Mouse (Mus musculus) embryonic facial prominence, embryonic 12.5 days (tissue): ENCODE results near the gene March2. TPM values are rescaled to one million over a fixed set of nuclear protein-coding genes. Genes with fewer than 3 reads are reported as not detected.
A peak's percentile ranks its signal among the peaks of the same experiment; 100 is the strongest.

Experiments
- ATAC-seq: fragments of 200-750 bp; cut with Nextera tagmentation; 2 replicates; pipeline ENCODE4 v1.8.0; 2017; ENCODE audit not compliant: insufficient number of reproducible peaks, insufficient read depth, low FRiP score, low TSS enrichment
- H3K27ac ChIP-seq: fragments of 300-500 bp; sonication (generic); 2 replicates; pipeline ENCODE4 v1.5.1; 2016; ENCODE audit warnings: mild to moderate bottlenecking
- H3K27me3 ChIP-seq: fragments of 300-500 bp; sonication (generic); 2 replicates; pipeline ENCODE4 v1.6.1; 2016; ENCODE audit warnings: mild to moderate bottlenecking, moderate library complexity
- H3K36me3 ChIP-seq: fragments of 300-500 bp; sonication (generic); 2 replicates; pipeline ENCODE4 v1.6.1; 2016; ENCODE audit warnings: mild to moderate bottlenecking
- H3K4me1 ChIP-seq: fragments of 300-500 bp; sonication (generic); 2 replicates; pipeline ENCODE4 v1.6.1; 2016
- H3K4me2 ChIP-seq: fragments of 300-500 bp; sonication (generic); replicated peaks from 2 replicates; pipeline ENCODE4 v1.6.1; 2016; ENCODE audit warnings: mild to moderate bottlenecking, moderate library complexity
- H3K4me3 ChIP-seq: fragments of 300-500 bp; sonication (generic); 2 replicates; pipeline ENCODE4 v1.5.1; 2016; ENCODE audit warnings: mild to moderate bottlenecking
- H3K9ac ChIP-seq: fragments of 300-500 bp; sonication (generic); 2 replicates; pipeline ENCODE4 v1.6.1; 2016; ENCODE audit warnings: mild to moderate bottlenecking, moderate library complexity
- H3K9me3 ChIP-seq: fragments of 300-500 bp; sonication (generic); 2 replicates; pipeline ENCODE4 v1.6.1; 2016; ENCODE audit warnings: mild to moderate bottlenecking, moderate library complexity
- WGBS: fragments of 180-500 bp; shearing (Covaris S2); methylation state at CpG from one replicate; pipeline ENCODE4 v1.1.7; 2016; 5-methylcytosine and 5-hydroxymethylcytosine counted together
- polyA plus RNA-seq: library from polyadenylated mRNA; unstranded; fragments of >200 nt; fragmentation: Nextera tagmentation; extraction: Ambion mirVana; gene quantifications from 2 replicates; pipeline ENCODE4 v1.2.1, GENCODE M21; 2016

March2 gene
- polyA plus RNA-seq, 1 experiment from 2014 or later, result 47.1 TPM

DNA sequence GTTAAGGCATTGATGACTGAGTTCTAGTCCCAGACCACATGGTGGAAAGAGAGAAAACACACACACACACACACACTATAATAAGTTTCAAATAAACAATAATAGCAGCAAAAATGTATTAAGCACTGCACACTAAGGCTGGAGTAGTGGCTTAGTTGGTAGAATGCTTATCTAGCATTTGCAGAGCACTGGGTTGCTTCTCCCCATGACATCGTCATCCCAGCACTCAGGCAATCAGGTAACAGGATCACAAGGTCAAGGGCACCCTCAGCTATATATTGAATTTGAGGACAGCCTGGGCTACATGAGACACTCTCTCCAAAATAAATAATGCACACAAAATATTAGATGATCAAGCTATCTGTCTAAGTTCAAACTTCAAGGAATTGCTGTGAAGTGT, 3.7 kb downstream of the March2 start:
- Histone ChIP-seq H3K36me3 (no peaks in the 10 kb centered on the region), H3K27me3 (no peaks in the 10 kb centered on the region), H3K9ac (no peak overlapping the region), H3K4me3 (no peak overlapping the region), H3K4me1 (0 out of 2 replicates have a peak, but pooled peaks cover 5% of the 10 kb centered on the region), H3K9me3 (no peaks in the 10 kb centered on the region), H3K27ac (no peak overlapping the region), H3K4me2 (no peak overlapping the region)
- no peak for ATAC-seq
- 94% methylated on average over 1 of the region's 1 CpGs for WGBS

DNA sequence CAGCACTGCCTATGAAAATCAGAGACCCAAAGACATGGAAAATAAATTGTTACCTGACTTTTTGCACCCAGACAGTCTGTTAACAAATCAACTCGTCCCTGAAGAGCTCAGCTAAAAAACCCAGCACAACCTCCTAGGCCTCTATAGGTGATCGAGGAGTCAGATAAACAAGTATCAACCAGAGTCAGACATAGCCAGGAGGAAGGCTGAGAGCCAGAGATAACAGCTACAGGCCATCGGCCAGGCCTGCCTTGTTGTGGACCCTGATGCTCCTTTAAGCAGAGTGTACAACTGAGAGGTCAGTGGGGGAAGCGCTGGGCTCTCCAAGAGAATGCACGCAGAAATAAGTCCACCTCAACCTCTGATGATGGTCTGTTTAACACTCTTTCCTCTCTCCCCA, 5.2 kb downstream of the March2 start:
- no peak overlapping the region for H3K4me2 ChIP-seq
- WGBS, result 84% methylated on average over 5 of the region's 5 CpGs
- no peak overlapping the region for H3K27ac ChIP-seq
- H3K9me3 ChIP-seq, result no peaks in the 10 kb centered on the region
- H3K4me3 ChIP-seq, result no peak overlapping the region
- H3K27me3 ChIP-seq, result no peaks in the 10 kb centered on the region
- H3K36me3 ChIP-seq, result peaks cover 8% of the 10 kb centered on the region
- no peak overlapping the region for H3K9ac ChIP-seq
- no peak for ATAC-seq
- 0 out of 2 replicates have a peak, but pooled peaks cover 5% of the 10 kb centered on the region for H3K4me1 ChIP-seq

DNA sequence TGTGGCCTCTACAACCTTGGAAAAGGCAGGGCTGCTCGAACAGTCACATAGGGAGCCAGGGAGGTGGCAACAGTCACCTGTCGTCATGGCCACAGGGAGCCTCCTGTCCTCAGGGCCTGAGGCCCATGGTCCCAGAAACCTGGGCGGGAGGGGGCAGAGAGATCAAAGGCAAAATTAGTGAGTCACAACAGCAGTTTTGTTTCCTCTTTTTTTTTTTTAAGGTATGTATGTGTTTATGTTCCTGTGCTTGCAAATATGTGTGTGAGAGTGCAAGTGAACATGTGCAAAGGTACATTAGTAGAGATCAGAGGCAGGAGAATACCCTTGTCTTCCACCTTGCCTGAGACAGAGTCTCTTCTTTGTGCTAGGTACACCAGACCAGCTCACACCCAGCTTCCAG, 8.6 kb downstream of the March2 start:
- no peak for ATAC-seq
- Histone ChIP-seq H3K9ac (no peak overlapping the region), H3K27me3 (no peaks in the 10 kb centered on the region), H3K4me1 (no peaks in the 10 kb centered on the region), H3K36me3 (peaks cover 17% of the 10 kb centered on the region), H3K4me2 (no peak overlapping the region), H3K27ac (no peak overlapping the region), H3K9me3 (no peaks in the 10 kb centered on the region), H3K4me3 (no peak overlapping the region)
- 65% methylated on average over 3 of the region's 3 CpGs for WGBS

- Histone ChIP-seq H3K27me3 (no peaks in the 10 kb centered on the region), H3K9me3 (no peaks in the 10 kb centered on the region), H3K27ac (no peak overlapping the region), H3K4me2 (no peak overlapping the region), H3K36me3 (peaks cover 25% of the 10 kb centered on the region; the same call in 1 of the 2 replicates), H3K9ac (no peak overlapping the region), H3K4me3 (no peak overlapping the region), H3K4me1 (no peaks in the 10 kb centered on the region)
- 91% methylated on average over 9 of the region's 9 CpGs for WGBS
- no peak for ATAC-seq
Measured at GRCm38 (mm10) chr17:33703091-33703490, 15.4 kb downstream of the March2 start.

DNA sequence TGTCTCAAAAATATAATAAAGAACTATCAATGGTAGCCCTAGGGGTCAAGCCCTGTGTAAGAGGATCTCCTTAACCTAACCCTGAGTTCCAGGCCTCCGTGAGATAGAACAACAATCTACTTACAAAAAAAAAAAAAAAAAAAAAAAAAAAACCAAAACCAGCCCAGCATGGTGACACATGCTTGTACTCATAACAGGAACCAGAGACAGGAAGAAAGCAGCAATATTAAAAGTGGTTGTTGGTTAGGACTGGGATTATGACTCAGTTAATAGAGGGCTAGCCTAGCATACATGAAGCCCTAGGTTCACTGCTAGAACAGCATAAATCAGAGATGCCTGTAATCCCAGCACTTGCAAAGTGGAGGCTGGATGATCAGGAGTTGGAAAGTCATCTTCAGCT, 16.3 kb downstream of the March2 start:
- no peak for ATAC-seq
- H3K36me3 ChIP-seq, result peaks cover 32% of the 10 kb centered on the region; the same call in 1 of the 2 replicates
- no peaks in the 10 kb centered on the region for H3K4me1 ChIP-seq
- WGBS, result 52% methylated on average over 1 of the region's 1 CpGs
- no peak overlapping the region for H3K9ac ChIP-seq
- no peak overlapping the region for H3K27ac ChIP-seq
- H3K9me3 ChIP-seq, result no peaks in the 10 kb centered on the region
- H3K27me3 ChIP-seq, result no peaks in the 10 kb centered on the region
- H3K4me3 ChIP-seq, result no peak overlapping the region
- H3K4me2 ChIP-seq, result no peak overlapping the region

DNA sequence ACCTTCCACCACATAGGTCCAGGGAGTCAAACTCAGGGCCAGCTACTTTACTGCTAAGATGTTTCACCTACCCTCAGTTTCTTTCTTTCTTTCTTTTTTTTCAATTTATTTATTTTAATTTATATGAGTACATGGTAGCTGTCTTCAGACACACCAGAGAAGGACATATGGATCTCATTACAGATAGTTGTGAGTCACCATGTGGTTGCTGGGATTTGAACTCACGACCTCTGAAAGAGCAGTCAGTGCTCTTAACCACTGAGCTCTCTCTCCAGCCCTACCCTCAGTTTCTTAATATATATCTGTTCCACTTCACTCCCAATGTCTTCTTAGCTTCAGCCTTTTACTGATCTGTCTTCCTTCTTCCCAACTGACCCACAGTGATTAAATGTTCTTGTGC, 23.0 kb downstream of the March2 start:
- H3K4me3 ChIP-seq, result no peak overlapping the region
- H3K4me1 ChIP-seq, result no peaks in the 10 kb centered on the region
- no peak overlapping the region for H3K27ac ChIP-seq
- H3K27me3 ChIP-seq, result no peaks in the 10 kb centered on the region
- ATAC-seq, result no peak
- H3K4me2 ChIP-seq, result no peak overlapping the region
- H3K9ac ChIP-seq, result no peak overlapping the region
- no peaks in the 10 kb centered on the region for H3K9me3 ChIP-seq
- 66% methylated on average over 1 of the region's 1 CpGs for WGBS
- H3K36me3 ChIP-seq, result peaks cover 40% of the 10 kb centered on the region

- WGBS, result 93% methylated on average over 1 of the region's 1 CpGs
- H3K4me2 ChIP-seq, result peak within 1 kb of the TSS; percentile 95
- H3K27me3 ChIP-seq, result no peaks in the 10 kb centered on the region
- peak within 1 kb of the TSS; percentile 91 for H3K4me3 ChIP-seq
- H3K9ac ChIP-seq, result 0 out of 2 replicates have a peak within 1 kb of the TSS, but pooled peaks have one; percentile 96
- peaks cover 7% of the 10 kb centered on the region for H3K36me3 ChIP-seq
- no peak for ATAC-seq
- H3K27ac ChIP-seq, result 0 out of 2 replicates have a peak within 1 kb of the TSS, but pooled peaks have one; percentile 96
- no peaks in the 10 kb centered on the region for H3K9me3 ChIP-seq
- H3K4me1 ChIP-seq, result peaks cover 25% of the 10 kb centered on the region
Measured at GRCm38 (mm10) chr17:33686760-33687159, 31.7 kb downstream of the March2 start, which contains the start of gene Hnrnpm. Gene Hnrnpm (minus strand): TSS chr17:33686860.

GRCm38 (mm10) chr17:33685249-33685653, 33.2 kb downstream of the March2 start:
- Histone ChIP-seq H3K4me2 (peak overlapping the region; percentile 95), H3K4me1 (peaks cover 30% of the 10 kb centered on the region), H3K27ac (peak overlapping the region; percentile 96), H3K36me3 (no peaks in the 10 kb centered on the region), H3K27me3 (no peaks in the 10 kb centered on the region), H3K4me3 (peak overlapping the region; percentile 91), H3K9me3 (no peaks in the 10 kb centered on the region), H3K9ac (peak overlapping the region; percentile 96)
- ATAC-seq, result peak; percentile 97
- WGBS, result under 1% methylated on average over 41 of the region's 42 CpGs

GRCm38 (mm10) chr17:33684671-33685231, 33.7 kb downstream of the March2 start:
- Histone ChIP-seq H3K9me3 (no peaks in the 10 kb centered on the region), H3K27me3 (no peaks in the 10 kb centered on the region), H3K4me3 (peak overlapping the region; percentile 91), H3K9ac (peak overlapping the region; percentile 96), H3K36me3 (no peaks in the 10 kb centered on the region), H3K27ac (peak overlapping the region; percentile 96), H3K4me1 (peaks cover 30% of the 10 kb centered on the region), H3K4me2 (peak overlapping the region; percentile 95)
- ATAC-seq, result peak; percentile 62
- under 1% methylated on average over 44 of the region's 44 CpGs for WGBS

DNA sequence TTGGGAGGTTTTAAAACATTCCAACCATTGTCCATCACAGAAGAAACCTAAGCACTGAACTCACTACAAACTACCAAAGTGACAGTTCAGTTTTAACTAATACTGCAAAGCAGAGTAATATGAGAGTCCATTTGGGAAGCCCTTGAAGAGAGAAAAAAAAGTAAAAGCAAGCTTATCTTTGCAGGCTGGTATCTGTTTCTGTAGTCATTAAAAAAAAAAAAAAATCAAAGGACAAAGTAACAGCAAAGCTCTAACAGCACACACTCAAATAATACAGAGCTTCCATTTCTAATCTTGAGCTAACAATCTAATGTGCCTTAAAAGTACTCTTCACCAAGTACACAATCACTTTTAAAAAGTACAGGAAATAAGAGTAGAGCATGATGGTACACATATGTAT, 36.7 kb downstream of the March2 start:
- Histone ChIP-seq H3K36me3 (peaks cover 10% of the 10 kb centered on the region), H3K4me2 (peak overlapping the region; percentile 95)
- ATAC-seq, result no peak

GRCm38 (mm10) chr17:33678771-33679170, 39.7 kb downstream of the March2 start:
- ATAC-seq, result no peak
- Histone ChIP-seq H3K4me2 (no peak overlapping the region), H3K4me1 (peaks cover 24% of the 10 kb centered on the region), H3K36me3 (peaks cover 17% of the 10 kb centered on the region), H3K9me3 (no peaks in the 10 kb centered on the region), H3K9ac (no peak overlapping the region), H3K27me3 (no peaks in the 10 kb centered on the region), H3K27ac (no peak overlapping the region), H3K4me3 (no peak overlapping the region)

More for the DNA sequence above, 36.7 kb downstream of the March2 start:
- H3K9me3 ChIP-seq, result no peaks in the 10 kb centered on the region
- no peak overlapping the region for H3K9ac ChIP-seq
- no peak overlapping the region for H3K4me3 ChIP-seq
- H3K27me3 ChIP-seq, result no peaks in the 10 kb centered on the region
- no peak overlapping the region for H3K27ac ChIP-seq
- H3K4me1 ChIP-seq, result peaks cover 30% of the 10 kb centered on the region

DNA sequence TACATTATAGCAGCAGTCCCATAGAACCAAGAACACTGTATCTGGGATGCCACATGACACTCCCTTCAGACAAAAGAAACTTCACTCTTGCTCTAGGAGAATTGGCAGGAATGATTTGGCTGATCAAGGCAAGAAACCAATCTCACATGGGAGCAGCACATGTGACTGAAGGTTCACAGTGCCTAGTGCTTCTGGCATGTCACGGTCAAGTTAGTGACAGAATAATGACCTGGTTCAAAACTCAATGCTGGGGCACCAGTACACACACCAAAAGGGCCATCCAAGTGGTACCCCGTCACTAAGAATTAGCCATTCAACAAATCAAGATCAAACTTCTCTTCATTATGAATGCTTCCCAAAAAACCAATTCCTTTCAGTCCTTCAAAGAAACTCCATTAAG, 42.4 kb downstream of the March2 start:
- H3K36me3 ChIP-seq, result peaks cover 21% of the 10 kb centered on the region

More for the DNA sequence above, 42.4 kb downstream of the March2 start:
- Histone ChIP-seq H3K27me3 (no peaks in the 10 kb centered on the region), H3K9ac (no peak overlapping the region), H3K9me3 (no peaks in the 10 kb centered on the region), H3K27ac (no peak overlapping the region), H3K4me1 (peaks cover 4% of the 10 kb centered on the region), H3K4me3 (no peak overlapping the region), H3K4me2 (no peak overlapping the region)
- 90% methylated on average over 2 of the region's 2 CpGs for WGBS
- no peak for ATAC-seq
